9 mouse cellular contexts compared by ENCODE assay signal in the genomic region with DNA sequence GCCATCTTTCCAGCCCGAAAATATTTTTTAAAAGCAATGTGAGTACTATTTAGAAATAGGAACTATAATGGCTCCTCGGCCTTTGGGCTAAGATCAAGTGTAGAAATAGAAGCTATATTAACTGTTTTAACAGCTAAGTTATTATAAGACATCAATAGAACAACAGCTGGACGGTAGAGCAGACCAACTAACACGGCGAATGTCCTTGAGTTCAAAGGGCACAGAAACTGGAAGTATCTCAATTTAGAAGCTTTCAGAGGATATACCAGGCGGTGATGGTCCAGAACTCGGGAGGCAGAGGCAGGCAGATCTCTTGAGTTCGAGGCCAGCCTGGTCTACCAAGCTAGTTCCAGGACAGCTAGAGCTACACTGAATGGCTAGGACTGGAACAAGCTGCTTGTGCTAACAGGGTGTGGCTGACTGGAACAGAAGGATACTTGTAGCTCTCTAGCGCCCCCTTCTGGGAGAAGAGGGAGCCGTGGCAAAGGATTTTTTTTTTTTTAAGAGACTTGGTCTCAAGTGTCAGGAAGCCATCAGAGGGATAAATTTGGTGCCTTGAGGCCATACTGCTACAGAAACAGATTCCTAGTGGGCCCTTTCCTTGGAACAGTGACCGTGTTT. TPM values are rescaled to one million over a fixed set of nuclear protein-coding genes. Genes with fewer than 3 reads are reported as not detected.
DNase-seq lines count a peak whose midpoint lies in the region; ATAC-seq and TF ChIP-seq lines count a peak whose summit lies in the region.
"Had no signal": no experiment of that assay in that cellular context is flagged by ENCODE, and none has a peak within 500 bp of the region (broad histone marks: within the 10 kb centered on the region; RNA-seq: fewer than 3 reads in every experiment).

No protein-coding gene starts in this region.

- H3K4me2 ChIP-seq in midbrain, embryonic 14.5 days (ENCODE audit: low read length): no peak overlapping the region
- H3K4me2 ChIP-seq in midbrain, embryonic 16.5 days (ENCODE audit: low read length): no peak overlapping the region
- no peak overlapping the region for H3K4me2 ChIP-seq in embryonic facial prominence, embryonic 14.5 days (ENCODE audit: low read depth, low read length)
- H3K4me2 ChIP-seq in hindbrain, postnatal 0 days (ENCODE audit: low read depth, low read length): no peak overlapping the region
- H3K4me2 ChIP-seq: stomach, embryonic 15.5 days had no signal

- H3K27me3 ChIP-seq in midbrain, embryonic 14.5 days (ENCODE audit: control insufficient read depth, insufficient read depth, low read length): no peaks in the 10 kb centered on the region
- no peaks in the 10 kb centered on the region for H3K27me3 ChIP-seq in midbrain, embryonic 16.5 days (ENCODE audit: control insufficient read depth, insufficient read depth, low read depth, low read length)
- no peaks in the 10 kb centered on the region for H3K27me3 ChIP-seq in embryonic facial prominence, embryonic 14.5 days (replicated peaks; ENCODE audit: control insufficient read depth, insufficient read depth, low read length)
- H3K27me3 ChIP-seq in hindbrain, postnatal 0 days (ENCODE audit: insufficient read depth, low read length): no peaks in the 10 kb centered on the region
- H3K27me3 ChIP-seq in limb, embryonic 10.5 days (ENCODE audit: low read depth, poor library complexity, severe bottlenecking): no peaks in the 10 kb centered on the region
- H3K27me3 ChIP-seq: stomach, embryonic 15.5 days had no signal

- no peak overlapping the region for H3K27ac ChIP-seq in midbrain, embryonic 14.5 days (replicated peaks; ENCODE audit: low read depth, low read length)
- no peak overlapping the region for H3K27ac ChIP-seq in midbrain, embryonic 16.5 days (ENCODE audit: low read length)
- H3K27ac ChIP-seq in embryonic facial prominence, embryonic 14.5 days (replicated peaks; ENCODE audit: low read depth, low read length): no peak overlapping the region
- no peak overlapping the region for H3K27ac ChIP-seq in hindbrain, postnatal 0 days
- no peak overlapping the region for H3K27ac ChIP-seq in limb, embryonic 10.5 days
- H3K27ac ChIP-seq: stomach, embryonic 15.5 days had no signal

- H3K9me3 ChIP-seq in midbrain, embryonic 14.5 days (ENCODE audit: control insufficient read depth, low read length): no peaks in the 10 kb centered on the region
- H3K9me3 ChIP-seq in midbrain, embryonic 16.5 days (replicated peaks; ENCODE audit: control insufficient read depth, low read length, poor library complexity, severe bottlenecking): no peaks in the 10 kb centered on the region
- no peaks in the 10 kb centered on the region for H3K9me3 ChIP-seq in embryonic facial prominence, embryonic 14.5 days (ENCODE audit: control insufficient read depth, low read length)
- no peaks in the 10 kb centered on the region for H3K9me3 ChIP-seq in hindbrain, postnatal 0 days (ENCODE audit: low read length)
- no peaks in the 10 kb centered on the region for H3K9me3 ChIP-seq in limb, embryonic 10.5 days (replicated peaks)
- H3K9me3 ChIP-seq: stomach, embryonic 15.5 days had no signal

- TF ChIP-seq CTCF in hindbrain, postnatal 0 days (IDR thresholded peaks at IDR 0.05; ENCODE audit: low read depth): peak; percentile 74

- no peak overlapping the region for H3K9ac ChIP-seq in midbrain, embryonic 14.5 days (replicated peaks; ENCODE audit: low read length)
- no peak overlapping the region for H3K9ac ChIP-seq in midbrain, embryonic 16.5 days (ENCODE audit: low read depth, low read length)
- no peak overlapping the region for H3K9ac ChIP-seq in embryonic facial prominence, embryonic 14.5 days (ENCODE audit: low read depth, low read length)
- H3K9ac ChIP-seq in hindbrain, postnatal 0 days (replicated peaks; ENCODE audit: low read length): no peak overlapping the region
- H3K9ac ChIP-seq: stomach, embryonic 15.5 days had no signal

- 75% methylated on average over 11 of the region's 11 CpGs for WGBS in midbrain, embryonic 14.5 days
- WGBS in midbrain, embryonic 16.5 days: 79% methylated on average over 11 of the region's 11 CpGs
- 74% methylated on average over 11 of the region's 11 CpGs for WGBS in embryonic facial prominence, embryonic 14.5 days
- 76% methylated on average over 11 of the region's 11 CpGs for WGBS in hindbrain, postnatal 0 days
- WGBS in limb, embryonic 10.5 days: 76% methylated on average over 11 of the region's 11 CpGs

- peak; percentile 68 for DNase-seq in midbrain, embryonic 14.5 days
- peak; percentile 62 for DNase-seq in adrenal gland, postnatal 25 days
- peak; percentile 57 for DNase-seq in embryonic facial prominence, embryonic 14.5 days (ENCODE audit: low spot score)
- peak; percentile 73 for DNase-seq in hindbrain, postnatal 0 days (ENCODE audit: low spot score)
- peak; percentile 67 for DNase-seq in limb, embryonic 10.5 days (ENCODE audit: low spot score)
- peak; percentile 68 to 83 for DNase-seq in natural killer cell, adult 2 months (ENCODE audit: low spot score in 2 of 2)
- peak; percentile 55 for DNase-seq in testis, postnatal 14 days (ENCODE audit: low spot score)

- H3K36me3 ChIP-seq in midbrain, embryonic 14.5 days (ENCODE audit: control insufficient read depth, insufficient read depth, low read length): 0 out of 2 replicates have a peak, but pooled peaks cover 9% of the 10 kb centered on the region
- H3K36me3 ChIP-seq in midbrain, embryonic 16.5 days (ENCODE audit: control insufficient read depth, insufficient read depth, low read length): peaks cover 3% of the 10 kb centered on the region; the same call in 1 of the 2 replicates
- peaks cover 63% of the 10 kb centered on the region for H3K36me3 ChIP-seq in embryonic facial prominence, embryonic 14.5 days (ENCODE audit: control insufficient read depth, insufficient read depth, low read length)
- H3K36me3 ChIP-seq in hindbrain, postnatal 0 days (ENCODE audit: insufficient read depth, low read length): peaks cover 10% of the 10 kb centered on the region
- peaks cover 34% of the 10 kb centered on the region for H3K36me3 ChIP-seq in limb, embryonic 10.5 days

- no peak for ATAC-seq in midbrain, embryonic 14.5 days (ENCODE audit: low FRiP score, low TSS enrichment)
- ATAC-seq in midbrain, embryonic 16.5 days: no peak
- no peak for ATAC-seq in embryonic facial prominence, embryonic 14.5 days (ENCODE audit: low read depth)
- no peak for ATAC-seq in hindbrain, postnatal 0 days

- H3K4me1 ChIP-seq in midbrain, embryonic 14.5 days (ENCODE audit: control insufficient read depth, insufficient read depth, low read length): no peaks in the 10 kb centered on the region
- no peaks in the 10 kb centered on the region for H3K4me1 ChIP-seq in midbrain, embryonic 16.5 days (ENCODE audit: control insufficient read depth, insufficient read depth, low read length)
- H3K4me1 ChIP-seq in embryonic facial prominence, embryonic 14.5 days (ENCODE audit: control insufficient read depth, insufficient read depth, low read length): no peaks in the 10 kb centered on the region
- no peaks in the 10 kb centered on the region for H3K4me1 ChIP-seq in hindbrain, postnatal 0 days (ENCODE audit: insufficient read depth, low read length)
- peaks cover 5% of the 10 kb centered on the region; the same call in 1 of the 2 replicates for H3K4me1 ChIP-seq in limb, embryonic 10.5 days
- H3K4me1 ChIP-seq: stomach, embryonic 15.5 days had no signal

- no peak overlapping the region for H3K4me3 ChIP-seq in midbrain, embryonic 14.5 days (replicated peaks; ENCODE audit: low read depth, low read length)
- no peak overlapping the region for H3K4me3 ChIP-seq in midbrain, embryonic 16.5 days (ENCODE audit: low read depth, low read length)
- H3K4me3 ChIP-seq in embryonic facial prominence, embryonic 14.5 days (ENCODE audit: low read depth, low read length): no peak overlapping the region
- no peak overlapping the region for H3K4me3 ChIP-seq in hindbrain, postnatal 0 days (ENCODE audit: low read length)
- no peak overlapping the region for H3K4me3 ChIP-seq in limb, embryonic 10.5 days
- H3K4me3 ChIP-seq: stomach, embryonic 15.5 days had no signal

RNA-seq across cellular contexts. Expression of a gene that starts 39.9 kb away (rescaled TPM):
- polyA plus RNA-seq in midbrain, embryonic 14.5 days (2014; fragmentation: Nextera tagmentation; extraction: Ambion mirVana): 0.20 TPM in 1 of 2 replicates, not detected in the other
- 0.23 TPM in 1 of 2 replicates, not detected in the other for polyA plus RNA-seq in midbrain, embryonic 16.5 days (2015; fragmentation: Nextera tagmentation; extraction: Ambion mirVana)
- 0.43 and 3.8 TPM in 2 replicates for total RNA-seq in adrenal gland, postnatal 25 days (2021)
- polyA plus RNA-seq in embryonic facial prominence, embryonic 14.5 days (2014; fragmentation: Nextera tagmentation; extraction: Ambion mirVana): 0.37 and 0.92 TPM in 2 replicates
- 0.65 and 1.3 TPM in 2 replicates for total RNA-seq in hindbrain, postnatal 0 days (2014; rRNA removed)
- polyA plus RNA-seq in hindbrain, postnatal 0 days (2015; fragmentation: Nextera tagmentation; extraction: Ambion mirVana): 0.28 and 0.76 TPM in 2 replicates
- 0.70 and 0.99 TPM in 2 replicates for polyA plus RNA-seq in limb, embryonic 10.5 days (2016; fragmentation: Nextera tagmentation; extraction: Ambion mirVana)
